Mouse (Mus musculus) C2C12 (cell line): ENCODE results near the gene Pla2g5.

Source experiments
- CEBPB ChIP-seq: IDR thresholded peaks from one replicate; pipeline ENCODE4 v1.6.1; 2011; ENCODE audit warnings: low read depth, mild to moderate bottlenecking, control low read depth, moderate library complexity
- CTCF ChIP-seq: IDR thresholded peaks from one replicate; pipeline ENCODE4 v1.5.1; 2011; ENCODE audit not compliant: control insufficient read depth, insufficient read depth, insufficient read length
- FOSL1 ChIP-seq: IDR thresholded peaks from one replicate; pipeline ENCODE4 v1.8.0; 2011; ENCODE audit warnings: mild to moderate bottlenecking, low read length; ENCODE audit not compliant: poor library complexity, insufficient read depth, severe bottlenecking
- MAX ChIP-seq: IDR thresholded peaks from one replicate; pipeline ENCODE4 v1.6.1; 2011; ENCODE audit warnings: mild to moderate bottlenecking, control low read depth
- MYOD1 ChIP-seq: IDR thresholded peaks from one replicate; pipeline ENCODE4 v1.6.1; 2011; ENCODE audit warnings: low read depth; ENCODE audit not compliant: control insufficient read depth, insufficient read length
- MYOG ChIP-seq: IDR thresholded peaks from one replicate; pipeline ENCODE4 v1.6.1; 2011; ENCODE audit not compliant: control insufficient read depth, insufficient read length; ENCODE audit errors: extremely low read depth
- USF1 ChIP-seq: IDR thresholded peaks from one replicate; pipeline ENCODE4 v1.6.1; 2011; ENCODE audit warnings: low read depth, mild to moderate bottlenecking, control low read depth, moderate library complexity

GRCm38 (mm10) chr4:138892655-138893054 lies 29.4 kb upstream of the Pla2g5 start:
- TF ChIP-seq CTCF: no peak
- no peak for TF ChIP-seq USF1
- TF ChIP-seq MYOD1: no peak
- no peak for TF ChIP-seq MAX
- no peak for TF ChIP-seq MYOG
- no peak for TF ChIP-seq CEBPB
- no peak for TF ChIP-seq FOSL1
